Mouse (Mus musculus) retina, postnatal 1 day (tissue): Measurements from ENCODE around the gene Gbx1.
A peak's percentile ranks its signal among the peaks of the same experiment; 100 is the strongest.

Experiments used
- DNase-seq: peaks from one replicate; pipeline ENCODE4 v3.0.0-alpha.2; 2012

Gbx1 gene

DNA sequence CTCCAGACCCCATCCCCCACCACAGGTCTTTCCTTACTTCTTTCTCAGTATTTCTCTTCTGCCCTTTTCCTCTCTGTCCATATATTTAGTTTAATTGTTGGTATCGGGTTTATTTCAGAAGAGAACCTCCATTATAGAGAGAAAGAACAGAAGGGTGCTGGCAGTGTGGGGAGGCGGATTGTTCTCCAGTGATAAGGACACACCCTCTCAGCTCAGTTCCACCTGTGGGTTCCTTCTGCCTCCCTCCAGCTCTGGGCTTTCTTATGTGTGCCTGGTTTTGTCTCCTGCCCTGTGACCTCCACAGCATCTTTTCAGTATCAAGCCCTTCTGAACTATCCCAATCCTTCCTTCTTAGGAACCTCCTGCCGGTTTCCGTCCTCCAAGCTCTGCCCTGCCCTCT, 2.5 kb downstream of the Gbx1 start:
- DNase-seq, result no peak

DNA sequence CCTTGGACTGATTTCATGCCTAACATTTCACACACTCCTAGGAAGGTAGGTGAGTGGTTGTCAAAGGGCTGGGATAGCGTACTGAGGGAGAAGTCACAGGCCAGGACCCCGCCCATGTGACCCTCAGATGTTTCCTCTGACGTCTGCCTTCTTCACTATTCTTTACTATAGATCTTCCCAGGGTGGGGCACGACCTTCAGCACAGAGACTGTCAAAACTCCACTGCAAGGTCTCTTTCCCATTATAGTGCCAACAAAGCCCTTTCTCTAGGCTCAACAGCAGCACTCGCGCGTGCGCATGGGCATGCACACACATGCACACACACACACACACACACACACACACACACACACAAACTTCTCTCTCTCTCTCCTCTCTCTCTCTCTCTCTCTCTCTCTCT, 3.2 kb downstream of the Gbx1 start:
- DNase-seq, result no peak

DNA sequence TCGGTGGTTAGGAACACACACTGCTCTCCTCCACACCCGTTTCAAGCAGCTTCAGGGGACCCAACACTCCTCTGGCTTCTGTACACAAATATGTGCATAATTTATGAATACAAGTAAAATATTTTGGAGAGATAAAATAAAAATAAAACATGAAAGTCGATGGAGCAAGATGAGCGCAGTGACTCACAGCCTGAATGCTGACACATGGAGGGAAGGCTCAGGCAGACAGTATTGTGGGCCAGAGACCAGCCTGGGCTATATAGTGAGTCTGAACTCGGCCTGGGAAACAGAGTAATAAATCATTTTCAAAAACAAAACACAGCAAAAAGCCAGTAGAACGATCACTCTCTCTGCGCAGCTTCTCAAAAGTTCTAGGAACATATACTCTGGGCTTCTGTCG, 5.6 kb downstream of the Gbx1 start:
- no peak for DNase-seq

DNA sequence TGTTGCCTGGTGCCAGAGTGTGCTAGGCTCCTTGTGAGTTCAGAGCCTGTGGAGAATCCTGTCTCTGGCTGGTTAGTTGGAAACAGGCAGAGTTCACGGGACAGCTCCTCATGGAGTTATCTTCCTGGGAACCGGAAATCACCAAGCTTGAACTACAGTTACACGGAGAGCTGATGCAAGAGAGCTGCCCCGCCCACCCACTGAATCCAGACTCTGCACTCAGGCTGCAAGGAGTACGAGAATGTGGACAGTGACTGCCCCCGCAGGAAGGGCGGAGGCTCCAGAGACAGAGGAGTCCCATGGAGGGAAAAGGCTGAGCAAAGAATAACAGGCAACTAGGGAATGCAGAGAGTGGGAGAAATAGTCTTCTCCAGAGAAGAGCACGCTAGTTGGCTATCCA, 14.7 kb downstream of the Gbx1 start:
- no peak for DNase-seq

DNA sequence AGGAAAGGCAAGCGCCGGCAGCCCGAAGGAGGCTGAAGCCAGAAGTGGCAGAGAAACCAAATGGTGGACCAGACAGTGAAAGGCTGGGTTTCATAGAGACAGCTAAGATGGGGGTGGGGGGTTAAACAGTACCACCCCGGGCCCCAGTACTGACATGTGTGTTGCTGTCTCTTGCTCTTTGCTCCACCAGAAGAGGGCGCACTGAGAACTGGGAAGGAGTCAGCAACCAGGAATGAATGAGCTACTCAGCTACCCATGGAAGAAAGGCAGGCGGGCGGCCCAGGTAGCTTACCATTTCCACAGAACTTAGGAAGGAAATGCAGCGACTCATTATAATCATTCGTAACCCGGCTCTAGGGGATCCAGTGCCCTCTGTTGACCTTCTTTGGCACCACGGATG, 16.4 kb downstream of the Gbx1 start:
- DNase-seq, result no peak

DNA sequence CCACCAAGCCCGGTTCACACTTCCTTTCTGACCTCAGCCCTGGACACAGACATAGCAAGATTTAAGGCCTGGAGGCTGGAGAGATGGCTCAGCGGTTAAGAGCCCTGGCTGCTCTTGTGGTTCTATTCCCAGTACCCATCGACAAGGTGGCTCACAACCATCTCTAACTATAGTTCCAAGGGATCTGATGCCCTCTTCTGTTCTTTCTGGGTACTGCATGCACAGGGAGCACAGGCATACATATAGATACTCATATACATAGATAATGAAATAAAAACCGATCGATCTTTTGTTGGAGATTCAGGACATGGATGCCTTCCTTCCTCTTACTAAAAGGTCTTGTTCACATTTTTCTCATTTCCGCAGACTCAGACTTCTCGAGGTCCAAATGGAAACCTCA, 18.6 kb downstream of the Gbx1 start:
- DNase-seq, result no peak

DNA sequence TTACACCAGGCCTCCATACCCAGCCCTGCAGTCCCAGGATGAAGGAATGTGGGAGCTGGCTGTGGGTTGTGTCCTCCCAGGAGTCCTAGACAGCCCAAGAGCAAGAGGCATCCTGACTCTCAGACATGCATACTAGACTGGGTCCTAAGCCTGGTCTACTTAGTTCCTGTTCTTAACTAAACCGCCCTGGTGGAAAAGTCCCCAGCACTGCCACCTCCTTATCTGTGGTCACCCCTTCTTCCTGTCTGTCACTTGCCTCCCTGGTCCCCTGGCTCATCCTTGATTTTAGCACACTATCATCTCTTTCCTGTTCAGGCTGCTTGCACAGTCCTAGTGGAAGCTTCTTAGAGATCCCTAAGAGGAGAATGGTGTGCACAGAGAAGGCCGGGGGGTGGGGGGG, 21.5 kb downstream of the Gbx1 start:
- DNase-seq, result no peak

DNA sequence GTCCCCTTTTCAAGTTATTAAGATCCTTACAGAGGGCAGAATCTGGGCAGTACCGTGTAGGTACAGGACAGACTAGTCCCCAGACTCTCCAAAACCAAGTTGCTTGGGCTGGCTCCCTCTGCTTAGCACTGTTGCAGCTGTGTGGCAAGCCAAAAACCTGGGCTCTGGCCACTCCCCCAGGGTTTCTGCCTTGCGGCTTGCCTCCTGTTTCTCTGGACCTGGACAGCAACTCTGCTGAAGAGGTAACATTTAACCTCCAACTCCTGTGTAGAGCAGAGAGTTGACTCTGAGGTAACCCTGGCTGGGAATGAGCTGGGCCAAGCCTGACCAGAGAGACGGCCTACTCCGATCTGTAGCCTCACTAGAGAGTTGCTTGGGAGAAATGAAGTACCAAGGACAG, 24.2 kb downstream of the Gbx1 start:
- DNase-seq, result no peak

DNA sequence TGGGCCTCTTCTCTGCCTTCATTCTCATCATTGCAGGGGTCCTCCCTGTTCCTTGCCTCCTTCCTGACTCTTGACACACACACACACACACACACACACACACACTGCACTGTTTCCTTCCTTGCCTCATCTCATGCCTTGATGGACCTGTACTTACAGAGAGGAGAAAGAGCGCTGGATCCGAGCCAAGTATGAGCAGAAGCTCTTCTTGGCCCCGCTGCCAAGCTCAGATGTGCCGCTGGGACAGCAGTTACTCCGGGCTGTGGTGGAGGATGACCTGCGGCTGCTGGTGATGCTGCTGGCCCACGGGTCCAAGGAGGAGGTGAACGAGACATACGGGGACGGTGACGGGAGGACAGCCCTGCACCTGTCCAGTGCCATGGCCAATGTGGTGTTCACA, 26.2 kb downstream of the Gbx1 start:
- no peak for DNase-seq

DNA sequence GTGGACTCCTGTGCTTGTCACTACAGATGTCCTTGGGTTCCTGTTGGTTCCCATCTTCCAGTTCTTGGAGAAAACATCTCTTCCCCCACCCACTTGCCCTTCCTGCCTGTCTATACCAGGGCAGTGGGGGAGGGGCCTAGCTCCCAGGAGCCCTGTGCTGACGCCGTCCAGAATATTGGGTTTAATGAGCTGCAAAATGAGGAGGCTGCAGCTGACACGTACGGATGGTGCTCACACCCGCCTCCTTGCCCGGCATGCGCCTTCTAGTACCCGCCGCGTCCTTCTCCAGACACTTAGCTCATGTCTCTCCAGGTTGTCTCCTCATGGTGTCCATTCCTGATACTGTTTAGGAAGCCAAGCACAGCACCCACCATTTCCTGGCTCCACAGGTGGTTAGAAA, 27.9 kb downstream of the Gbx1 start:
- DNase-seq, result peak; percentile 65

DNA sequence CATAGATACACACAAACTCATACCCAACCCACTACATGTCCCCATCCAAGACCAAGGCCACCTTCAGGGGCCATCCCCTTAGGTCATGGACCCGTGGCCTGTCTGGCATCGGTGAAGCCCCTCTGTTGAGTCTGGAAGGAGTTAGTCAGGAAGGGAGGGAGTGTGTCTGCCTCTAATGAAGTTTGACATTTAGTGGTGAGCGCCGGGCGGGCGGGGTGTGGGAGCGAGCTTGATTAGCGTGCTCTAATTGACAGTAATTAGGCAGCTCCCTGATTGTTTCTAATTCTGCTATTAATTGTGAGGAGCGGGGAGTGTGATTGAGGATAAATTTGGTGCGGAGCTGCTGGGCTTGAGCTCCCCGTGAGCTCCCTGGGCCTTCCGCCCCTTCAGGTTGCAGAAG, 29.5 kb downstream of the Gbx1 start:
- peak; percentile 82 for DNase-seq

DNA sequence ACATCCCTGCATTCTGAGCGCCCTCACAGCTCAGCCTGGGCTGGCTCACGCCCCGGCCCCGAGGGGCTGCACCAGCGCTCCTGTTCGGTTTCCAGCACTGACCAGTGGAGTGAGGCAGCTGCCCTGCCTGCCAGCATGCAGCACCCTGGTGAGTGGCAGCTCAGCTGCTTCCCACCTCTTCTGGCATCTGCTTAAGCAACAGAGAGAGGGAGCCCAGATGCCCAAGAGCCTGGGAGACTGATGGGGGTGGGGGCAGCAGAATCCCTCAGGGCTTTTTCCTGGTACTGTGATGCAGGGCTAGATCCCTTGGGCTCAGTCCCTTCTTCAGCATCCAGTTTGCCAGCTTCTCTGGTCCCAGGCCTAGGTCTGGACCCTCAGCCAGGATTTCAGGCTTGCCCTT, 30.2 kb downstream of the Gbx1 start:
- peak; percentile 69 for DNase-seq

DNA sequence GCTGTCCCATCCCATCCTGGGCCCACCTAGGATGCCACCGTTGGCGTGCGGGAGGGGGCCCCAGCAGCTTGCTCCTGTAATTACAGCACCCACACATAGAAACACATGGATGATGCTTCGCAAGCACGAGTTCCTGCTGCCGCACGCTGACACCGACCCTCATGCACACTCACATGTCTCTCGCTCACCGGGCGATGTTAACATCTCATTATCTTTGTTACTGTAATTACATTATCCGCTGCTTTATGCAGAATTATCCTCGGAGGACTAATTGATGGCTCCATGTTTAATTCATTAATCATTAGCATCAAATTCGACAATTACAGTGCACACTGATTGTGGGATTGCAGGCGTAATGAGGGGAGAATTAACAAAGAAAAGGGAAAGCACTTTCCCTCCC, 32.0 kb downstream of the Gbx1 start:
- DNase-seq, result peak; percentile 71

DNA sequence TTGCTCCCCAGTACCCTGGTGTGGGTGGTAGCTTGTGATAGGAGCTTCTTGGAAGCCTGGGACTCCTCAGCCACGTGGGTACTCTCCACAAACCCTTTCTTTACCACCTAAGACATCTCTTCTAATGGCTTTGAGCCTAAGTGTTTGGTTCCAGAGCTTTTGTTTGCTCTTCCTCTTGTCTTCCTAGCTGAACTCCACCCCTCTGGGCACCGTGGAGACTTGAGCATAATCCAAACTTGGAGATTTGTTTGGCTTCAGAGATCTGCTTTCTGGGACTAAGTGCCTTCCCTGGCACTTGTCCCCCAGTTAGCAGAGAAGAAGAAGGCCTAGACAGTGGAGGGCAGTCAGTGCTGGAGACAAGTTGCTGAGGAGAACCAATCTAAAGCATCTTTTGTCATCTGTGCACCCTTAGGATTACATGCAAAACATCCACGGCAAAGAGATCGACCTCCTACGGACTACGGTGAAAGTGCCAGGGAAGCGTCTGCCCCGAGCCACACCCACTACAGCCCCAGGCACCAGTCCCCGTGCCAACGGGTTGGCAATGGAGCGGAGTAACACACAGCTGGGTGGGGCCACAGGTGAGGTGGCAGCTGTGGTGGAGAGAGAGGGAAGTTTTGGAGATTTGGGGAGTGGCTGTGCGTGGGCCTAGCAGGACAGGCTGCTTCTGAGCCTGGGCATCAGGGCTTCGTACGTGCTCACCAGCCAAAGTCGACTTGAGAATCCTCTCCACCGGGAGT, 34.3 kb downstream of the Gbx1 start:
- DNase-seq, result no peak

DNA sequence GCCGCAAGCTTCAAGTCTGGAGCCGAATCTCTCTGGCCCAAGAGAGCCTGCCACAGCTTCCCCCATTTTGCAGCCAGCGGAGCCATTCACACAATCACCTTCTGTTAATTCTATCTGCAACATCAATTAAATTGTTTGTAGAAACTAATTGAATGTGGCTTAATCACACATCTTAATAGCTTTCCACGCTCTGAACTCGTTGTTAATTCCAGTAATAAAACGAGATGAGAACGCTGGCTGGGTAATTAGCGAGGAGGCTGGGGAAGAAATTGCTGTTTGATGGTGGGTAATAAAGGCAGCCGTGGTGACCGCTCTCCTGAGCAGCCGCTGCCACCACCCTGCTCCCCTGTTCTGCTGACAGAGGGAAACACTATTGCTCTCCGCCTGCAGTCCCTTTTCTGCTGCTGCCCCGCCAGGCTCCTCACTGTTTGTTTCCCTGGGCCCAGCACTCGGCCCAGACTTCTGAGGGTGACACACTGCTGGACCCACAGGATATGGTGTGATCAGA, 36.5 kb downstream of the Gbx1 start:
- no peak for DNase-seq

DNA sequence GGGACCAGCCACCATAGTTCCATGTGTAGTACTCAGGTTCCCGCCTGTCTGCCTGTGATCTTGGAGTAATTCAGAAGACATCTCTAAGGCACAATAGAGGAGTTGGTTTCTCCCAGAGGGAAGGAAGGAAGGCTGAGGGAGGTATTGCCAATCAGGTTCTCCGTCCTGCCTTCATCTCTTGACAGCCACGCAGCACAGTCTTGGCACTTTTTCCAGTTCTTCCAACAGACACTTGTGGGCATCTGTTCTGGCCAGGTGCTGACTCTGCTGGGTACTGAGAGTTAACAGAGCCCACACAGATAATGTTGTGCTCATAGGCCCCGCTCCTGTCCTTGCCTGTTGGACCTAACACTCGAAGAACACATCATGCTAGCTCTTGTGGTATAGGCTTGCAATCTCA, 40.3 kb downstream of the Gbx1 start:
- DNase-seq, result no peak

DNA sequence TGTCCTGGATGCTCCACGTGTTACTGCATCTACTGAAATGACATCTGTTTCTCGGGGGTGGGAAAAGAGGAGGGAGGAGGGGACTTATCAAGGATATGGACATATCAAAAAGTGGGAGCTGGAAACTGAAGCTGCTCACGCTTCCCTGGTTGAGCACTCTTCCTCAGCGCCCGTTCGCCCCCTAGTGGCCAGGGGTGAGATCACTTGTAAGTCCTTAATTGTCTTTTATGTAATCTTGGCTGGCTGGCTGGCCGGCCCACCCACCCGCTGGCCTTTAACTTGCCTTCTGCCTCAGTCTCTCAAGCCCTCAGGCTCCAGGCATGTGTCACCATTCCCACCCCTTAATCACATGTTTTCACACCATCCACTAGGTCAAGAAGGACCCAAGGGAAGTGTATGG, 40.9 kb downstream of the Gbx1 start:
- peak; percentile 90 for DNase-seq

DNA sequence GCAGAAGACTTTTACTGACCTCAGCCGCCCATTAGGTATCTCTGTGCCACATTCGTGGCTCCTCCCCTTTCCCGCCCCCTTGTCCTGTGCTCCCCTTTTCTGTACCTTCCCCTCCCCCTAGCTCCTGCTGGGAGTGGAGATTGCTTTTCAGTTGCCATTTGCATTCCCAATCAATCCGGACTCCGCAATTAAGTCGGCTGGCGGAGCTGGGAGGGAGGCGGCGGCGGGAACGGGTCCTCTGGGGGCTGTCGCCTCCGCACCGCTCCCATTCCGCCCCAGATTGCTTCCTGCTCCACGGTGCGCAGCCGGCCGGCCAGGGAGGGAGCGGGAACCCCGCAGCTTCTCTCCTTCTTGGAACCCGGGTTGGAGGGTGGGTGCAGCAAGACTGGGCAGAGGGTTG, 42.0 kb downstream of the Gbx1 start:
- peak; percentile 56 for DNase-seq

DNA sequence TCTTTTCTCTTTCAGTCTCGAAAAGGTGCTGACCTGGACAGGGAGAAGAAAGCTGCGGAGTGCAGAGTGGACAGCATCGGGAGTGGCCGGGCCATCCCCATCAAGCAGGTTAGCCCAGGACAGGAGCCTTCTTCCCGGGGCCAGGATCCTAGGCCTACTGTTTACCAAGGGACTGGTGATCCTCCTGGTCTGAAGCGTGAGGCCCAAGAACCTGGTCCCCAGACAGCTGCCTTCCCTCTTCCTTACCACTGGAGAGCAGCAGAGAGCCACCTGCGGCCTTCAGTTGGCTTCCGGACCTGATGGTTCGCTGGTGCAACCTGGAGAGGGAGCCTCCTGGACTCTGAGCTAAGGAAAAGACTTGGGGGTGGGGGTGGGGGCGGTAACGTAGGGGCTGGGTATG, 43.7 kb downstream of the Gbx1 start:
- DNase-seq, result peak; percentile 86

DNA sequence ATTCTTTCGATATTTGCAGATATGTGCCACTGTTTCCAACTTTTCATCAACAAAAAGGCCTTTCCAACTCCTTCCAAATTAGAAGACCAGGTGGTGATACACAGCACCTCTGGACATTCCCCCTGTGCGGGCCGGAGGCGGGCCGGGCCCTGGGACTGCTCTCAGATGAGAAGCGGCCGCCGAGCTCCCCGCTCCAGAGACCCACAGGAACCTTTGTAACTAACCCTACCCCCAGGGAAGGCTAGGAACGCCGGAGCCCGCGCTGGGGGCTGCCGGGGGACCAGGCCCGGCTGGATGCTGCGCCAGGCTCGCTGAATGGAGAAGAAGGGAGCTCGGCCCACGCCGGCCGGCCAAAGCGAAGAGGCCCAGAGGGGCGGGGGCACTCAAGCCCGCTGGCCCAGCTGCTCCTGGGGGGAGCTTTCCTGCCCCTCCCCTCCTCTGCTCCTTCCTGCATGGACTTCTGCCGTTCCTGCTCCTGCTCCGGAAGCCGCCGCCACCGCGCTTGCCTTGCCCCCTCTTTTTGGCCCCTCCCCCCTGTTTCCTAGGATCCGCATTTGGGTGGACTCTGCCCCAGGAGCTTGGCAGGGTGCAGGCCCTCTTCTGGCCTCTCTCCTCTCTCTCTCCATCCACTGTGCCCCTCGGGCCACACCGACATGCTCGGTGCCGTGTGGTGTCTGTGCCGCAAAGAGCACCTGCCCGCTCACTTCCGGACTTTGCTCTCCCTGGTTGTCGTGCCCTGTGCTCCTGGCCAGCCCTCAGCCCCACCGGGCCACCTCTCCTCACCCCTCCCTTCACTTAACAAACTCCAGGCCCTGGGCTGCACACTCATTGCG, 44.5 kb downstream of the Gbx1 start:
- DNase-seq, result no peak

DNA sequence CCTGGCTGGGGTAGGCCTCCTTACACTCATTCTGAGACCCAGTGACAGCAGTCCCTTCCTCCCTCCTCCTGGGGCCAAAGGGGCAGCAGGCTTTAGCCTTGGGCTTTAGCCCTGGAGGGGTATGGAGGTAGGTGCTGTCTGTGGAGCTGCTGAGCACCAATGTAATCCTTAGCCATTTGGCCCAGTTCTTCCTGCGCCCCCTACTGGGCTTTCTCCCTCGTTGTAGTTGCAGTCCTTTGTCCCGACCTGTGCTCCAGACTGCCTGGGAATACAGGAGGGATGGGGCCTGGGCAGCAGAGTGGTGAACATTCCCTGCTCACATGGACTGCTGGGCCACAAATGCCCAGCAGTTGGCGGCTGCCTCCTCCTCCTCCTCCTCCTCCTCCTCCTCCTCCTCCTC, 45.4 kb downstream of the Gbx1 start:
- DNase-seq, result peak; percentile 85

DNA sequence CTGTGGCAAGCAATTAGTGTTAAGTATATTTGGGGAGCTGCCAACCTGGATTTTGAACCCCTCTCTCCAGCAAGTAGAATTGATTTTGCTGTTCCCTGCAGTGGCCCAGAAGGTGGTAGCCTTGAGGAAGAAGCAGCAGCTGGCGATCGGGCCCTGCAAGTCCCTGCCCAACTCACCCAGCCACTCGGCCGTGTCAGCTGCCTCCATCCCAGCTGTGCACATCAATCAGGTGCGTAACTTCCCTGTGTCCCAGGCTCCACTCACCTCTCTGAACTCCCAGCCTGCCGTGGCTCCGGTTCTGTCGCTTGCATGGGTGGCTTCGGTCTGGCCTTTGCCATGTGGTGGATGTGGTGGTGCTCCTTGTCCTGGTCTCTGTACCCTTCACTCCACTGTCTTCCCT, 49.1 kb downstream of the Gbx1 start:
- DNase-seq, result no peak

DNA sequence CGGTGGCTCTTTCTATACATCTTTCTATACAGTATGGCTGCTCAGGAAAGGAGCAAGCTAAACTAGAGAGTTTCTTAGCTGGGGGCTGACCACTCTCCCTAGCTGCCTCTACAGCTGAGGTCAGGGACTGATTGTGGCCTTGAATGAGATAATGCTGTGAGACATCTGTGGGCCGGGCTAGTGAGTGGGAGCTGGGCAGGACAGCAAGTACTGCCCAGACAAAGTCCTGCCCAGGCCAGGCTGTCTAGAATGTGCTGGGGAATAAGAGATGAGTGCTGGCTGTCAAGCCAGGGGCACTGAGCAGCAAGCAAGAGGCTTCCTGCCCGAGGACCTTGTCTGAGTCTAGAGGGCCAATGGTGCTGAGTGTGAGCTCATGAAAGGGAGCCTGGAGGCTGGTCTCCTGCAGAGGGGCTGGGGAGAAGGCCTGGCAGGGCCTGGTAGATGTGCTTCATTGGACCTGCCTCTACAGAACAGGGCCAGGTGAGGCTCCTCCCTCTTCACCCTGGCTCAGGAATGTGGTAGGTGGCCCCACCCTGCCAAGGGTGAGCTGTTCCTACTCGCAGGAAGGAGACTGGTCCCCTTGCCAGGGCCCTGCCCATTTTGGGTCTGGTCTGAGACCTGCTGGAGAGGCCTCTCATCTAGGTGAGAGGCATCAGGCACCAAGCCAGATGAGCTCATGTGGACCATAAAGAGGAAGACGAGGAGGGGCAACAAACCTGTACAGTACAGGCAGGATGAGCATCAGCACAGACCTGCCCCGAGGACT, 51.3 kb downstream of the Gbx1 start:
- no peak for DNase-seq
